Mouse (Mus musculus) cerebellum, adult 2 months (tissue): ENCODE results near the gene Ces1c.

ENCODE experiments used
- CTCF ChIP-seq: fragments of 200-500 bp; IDR thresholded peaks from 2 replicates; pipeline ENCODE4 v1.5.1; 2011; ENCODE audit warnings: low read depth, mild to moderate bottlenecking, control low read depth, low read length, moderate library complexity, borderline replicate concordance; ENCODE audit not compliant: insufficient read depth
- POLR2A ChIP-seq: fragments of 200-500 bp; IDR thresholded peaks from 2 replicates; pipeline ENCODE4 v1.6.1; 2011; ENCODE audit warnings: low read length, control low read depth, borderline replicate concordance; ENCODE audit not compliant: insufficient read depth

DNA sequence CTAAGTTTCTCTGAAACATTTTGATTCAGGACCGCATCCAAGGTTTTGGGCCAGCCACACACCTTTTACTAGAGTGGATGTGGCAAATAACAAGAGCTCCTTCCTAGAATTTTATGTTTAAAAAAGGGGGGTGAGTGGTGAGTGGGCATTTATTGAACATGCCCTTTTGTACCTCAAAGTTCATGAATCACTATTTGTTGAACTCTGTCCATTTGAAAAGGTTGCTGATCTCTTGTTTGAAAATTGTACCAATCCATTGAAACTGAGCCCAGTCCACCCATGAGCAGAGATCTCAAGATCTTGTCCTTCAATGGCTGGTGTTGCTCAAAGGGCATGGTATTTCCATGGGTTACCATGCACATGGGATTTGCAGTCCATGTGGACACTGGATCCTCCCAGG lies 32.3 kb upstream of the Ces1c start:
- TF ChIP-seq CTCF (no peak), POLR2A (no peak)
